Mouse (Mus musculus): ENCODE results near the gene H2-D1. TPM values are rescaled to one million over a fixed set of nuclear protein-coding genes. Genes with fewer than 3 reads are reported as not detected.
A peak's percentile ranks its signal among the peaks of the same experiment; 100 is the strongest.

H2-D1 gene
- polyA plus RNA-seq, 1 experiment from 2014 or later = 21.5 TPM

DNA sequence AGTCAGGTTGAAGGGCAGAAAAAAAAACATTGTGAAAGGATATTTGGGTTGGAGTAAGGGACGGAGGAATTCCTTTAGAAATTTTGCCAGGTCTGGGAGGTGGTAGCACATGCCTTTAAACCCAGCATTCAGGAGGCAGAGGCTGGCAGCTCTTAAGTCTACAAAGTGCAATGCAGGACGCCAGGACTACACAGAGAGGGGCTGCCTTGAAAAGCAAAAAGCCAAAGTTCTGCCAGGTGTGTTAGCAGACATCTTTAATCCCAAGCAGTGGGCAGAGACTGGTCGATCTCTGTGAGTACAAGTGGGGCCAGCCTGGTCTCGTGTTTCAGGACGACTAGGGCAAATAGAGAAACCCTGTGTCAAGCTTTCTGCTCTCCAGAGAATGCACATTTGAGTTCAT is 10.5 kb upstream of the H2-D1 start:
- H3K4me1 ChIP-seq = 0 out of 2 replicates have a peak, but pooled peaks cover 3% of the 10 kb centered on the region
- no peak overlapping the region for H3K4me2 ChIP-seq (replicated peaks)
- H3K9me3 ChIP-seq = no peaks in the 10 kb centered on the region
- no peak overlapping the region for H3K9ac ChIP-seq
- WGBS = 78% methylated on average over 5 of the region's 5 CpGs
- H3K36me3 ChIP-seq = peaks cover 71% of the 10 kb centered on the region
- no peak overlapping the region for H3K27ac ChIP-seq
- ATAC-seq (ENCODE audit: insufficient number of reproducible peaks, insufficient read depth, low FRiP score, low TSS enrichment) = no peak
- no peak overlapping the region for H3K4me3 ChIP-seq
- H3K27me3 ChIP-seq = no peaks in the 10 kb centered on the region

DNA sequence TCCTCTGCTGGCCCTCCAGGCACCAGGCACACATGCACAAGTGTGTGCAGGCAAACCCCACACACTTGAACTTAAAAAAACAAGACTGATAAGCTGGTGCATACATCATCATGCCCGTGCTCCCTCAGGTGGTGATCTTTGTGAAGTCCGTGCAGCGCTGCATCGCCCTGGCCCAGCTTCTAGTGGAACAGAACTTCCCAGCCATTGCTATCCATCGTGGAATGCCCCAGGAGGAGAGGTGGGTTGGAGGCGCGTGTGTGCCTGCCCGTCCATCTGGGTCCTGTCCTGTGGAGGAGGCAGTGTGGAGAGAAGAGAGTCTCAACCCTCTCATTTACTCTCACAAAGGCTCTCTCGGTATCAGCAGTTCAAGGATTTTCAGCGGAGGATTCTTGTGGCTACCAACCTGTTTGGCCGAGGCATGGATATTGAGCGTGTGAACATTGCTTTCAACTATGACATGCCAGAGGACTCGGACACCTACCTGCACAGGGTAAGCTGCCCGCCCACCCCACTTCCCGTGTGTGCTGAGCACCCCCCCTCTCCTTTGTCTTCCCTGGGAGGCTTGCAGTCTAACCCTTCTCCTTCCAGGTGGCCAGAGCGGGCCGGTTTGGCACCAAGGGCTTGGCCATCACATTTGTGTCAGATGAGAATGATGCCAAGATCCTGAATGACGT is 9.8 kb upstream of the H2-D1 start:
- Histone ChIP-seq H3K9me3 (no peaks in the 10 kb centered on the region), H3K27me3 (no peaks in the 10 kb centered on the region), H3K4me1 (no peaks in the 10 kb centered on the region), H3K4me2 (replicated peaks) (no peak overlapping the region), H3K9ac (no peak overlapping the region), H3K36me3 (peaks cover 63% of the 10 kb centered on the region), H3K27ac (no peak overlapping the region), H3K4me3 (no peak overlapping the region)
- no peak for ATAC-seq (ENCODE audit: insufficient number of reproducible peaks, insufficient read depth, low FRiP score, low TSS enrichment)
- WGBS = 90% methylated on average over 18 of the region's 18 CpGs

DNA sequence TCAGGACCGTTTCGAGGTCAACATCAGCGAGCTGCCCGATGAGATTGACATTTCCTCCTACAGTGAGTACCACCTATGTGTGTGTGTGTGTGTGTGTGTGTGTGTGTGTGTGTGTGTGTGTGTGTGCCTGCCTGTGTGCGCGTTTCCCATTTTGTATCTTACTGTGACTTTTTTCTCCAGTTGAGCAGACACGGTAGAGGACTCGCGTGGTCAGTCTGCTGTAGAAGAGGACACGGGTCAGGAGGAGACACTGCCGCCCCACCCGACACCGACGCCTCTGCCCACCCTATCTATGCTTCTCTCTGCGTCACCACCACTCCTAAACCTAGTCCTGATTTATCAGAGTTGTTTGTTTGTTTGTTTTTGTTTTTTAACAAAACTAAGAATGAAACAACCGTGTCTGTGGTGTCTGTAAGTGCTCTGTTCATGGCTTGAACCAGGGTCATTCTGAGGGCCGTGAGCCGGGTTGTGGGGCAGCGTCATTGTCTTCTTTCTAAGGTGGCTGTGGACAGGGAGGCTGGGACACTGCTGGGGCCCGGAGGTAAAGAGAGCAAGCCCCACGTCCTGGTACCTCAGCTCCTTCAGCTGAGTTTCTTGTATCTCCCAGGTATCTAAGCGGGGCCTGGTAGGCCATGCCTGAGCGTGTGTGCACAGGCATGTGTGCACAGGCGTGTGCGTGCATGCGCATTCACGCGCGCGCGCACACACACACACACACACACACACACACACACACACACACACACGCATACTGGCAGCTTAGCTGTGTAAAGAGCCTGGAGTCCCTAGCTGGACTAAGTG is 9.0 kb upstream of the H2-D1 start:
- WGBS = 90% methylated on average over 32 of the region's 32 CpGs
- ATAC-seq (ENCODE audit: insufficient number of reproducible peaks, insufficient read depth, low FRiP score, low TSS enrichment) = no peak
- H3K4me3 ChIP-seq = no peak overlapping the region

DNA sequence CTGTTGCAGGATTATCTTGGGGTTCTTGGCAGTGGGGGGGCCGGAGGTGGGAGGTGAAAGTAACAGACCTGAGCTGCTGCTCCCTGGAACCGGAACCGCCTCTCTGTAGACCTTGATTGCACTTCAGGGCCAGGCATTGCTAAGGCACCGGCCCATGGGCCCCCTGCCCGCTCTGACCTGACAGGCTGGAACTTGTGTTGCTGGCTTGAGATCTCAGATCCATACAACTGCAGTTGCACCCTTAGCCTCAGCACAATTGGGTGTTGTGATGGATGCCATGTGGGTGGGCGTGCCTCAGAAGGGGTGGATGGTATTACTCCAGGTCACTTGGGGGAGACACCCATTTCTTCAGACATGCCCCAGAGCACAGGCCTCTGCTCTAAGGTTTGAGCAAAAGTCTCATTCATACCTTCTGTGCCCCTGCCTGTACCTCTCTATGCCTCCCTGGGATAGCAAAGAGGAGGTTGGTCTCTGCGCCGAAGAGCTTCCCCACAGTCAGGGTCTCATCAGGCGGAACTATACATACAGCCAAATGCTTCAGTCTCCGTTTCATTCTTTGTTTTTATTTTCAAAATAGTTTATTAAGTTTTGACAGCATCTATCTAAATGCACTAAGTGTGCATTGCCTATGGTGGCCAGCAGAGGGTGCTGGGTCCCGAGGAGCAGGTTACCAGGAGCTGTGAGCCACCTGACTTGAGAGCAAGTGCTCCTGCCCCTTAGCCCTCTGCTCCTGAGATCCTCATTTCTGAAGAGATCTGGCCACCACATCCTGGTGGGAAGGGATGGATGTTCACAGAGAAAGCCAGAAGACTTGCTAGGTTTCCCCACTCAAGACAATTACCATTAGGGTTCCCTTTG is 8.1 kb upstream of the H2-D1 start:
- Histone ChIP-seq H3K36me3 (peaks cover 46% of the 10 kb centered on the region), H3K4me1 (no peaks in the 10 kb centered on the region), H3K9me3 (no peaks in the 10 kb centered on the region), H3K27ac (no peak overlapping the region), H3K27me3 (no peaks in the 10 kb centered on the region), H3K9ac (no peak overlapping the region), H3K4me3 (no peak overlapping the region), H3K4me2 (replicated peaks) (no peak overlapping the region)
- no peak for ATAC-seq (ENCODE audit: insufficient number of reproducible peaks, insufficient read depth, low FRiP score, low TSS enrichment)
- 60% methylated on average over 11 of the region's 11 CpGs for WGBS

More for the DNA sequence above, 9.0 kb upstream of the H2-D1 start:
- Histone ChIP-seq H3K9ac (no peak overlapping the region), H3K27ac (no peak overlapping the region), H3K27me3 (no peaks in the 10 kb centered on the region), H3K4me2 (replicated peaks) (no peak overlapping the region), H3K36me3 (peaks cover 56% of the 10 kb centered on the region), H3K4me1 (no peaks in the 10 kb centered on the region), H3K9me3 (no peaks in the 10 kb centered on the region)

DNA sequence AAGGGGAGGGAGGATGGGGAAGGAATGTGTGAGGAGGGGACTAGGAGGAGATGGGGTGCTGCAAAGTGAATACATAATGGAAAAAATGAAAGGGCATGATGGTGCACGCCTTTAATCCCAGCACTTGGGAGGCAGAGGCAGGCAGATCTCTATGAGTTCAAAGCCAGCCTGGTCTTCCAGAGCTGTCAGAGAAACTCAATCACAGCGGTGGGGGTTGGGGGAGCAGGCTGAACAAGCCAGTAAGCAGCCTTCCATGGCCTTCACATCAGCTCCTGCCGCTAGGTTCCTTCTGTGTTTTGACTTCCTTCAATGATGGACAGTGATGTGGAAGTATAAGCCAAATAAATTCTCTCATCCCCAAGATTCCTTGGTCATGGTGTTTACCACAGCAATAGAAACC is 7.2 kb upstream of the H2-D1 start:
- peaks cover 38% of the 10 kb centered on the region for H3K36me3 ChIP-seq
- H3K9me3 ChIP-seq = no peaks in the 10 kb centered on the region
- no peak overlapping the region for H3K4me2 ChIP-seq (replicated peaks)
- H3K4me3 ChIP-seq = no peak overlapping the region
- H3K27me3 ChIP-seq = no peaks in the 10 kb centered on the region
- H3K4me1 ChIP-seq = no peaks in the 10 kb centered on the region
- H3K27ac ChIP-seq = no peak overlapping the region
- WGBS = 75% methylated on average over 3 of the region's 3 CpGs
- no peak for ATAC-seq (ENCODE audit: insufficient number of reproducible peaks, insufficient read depth, low FRiP score, low TSS enrichment)
- H3K9ac ChIP-seq = no peak overlapping the region

DNA sequence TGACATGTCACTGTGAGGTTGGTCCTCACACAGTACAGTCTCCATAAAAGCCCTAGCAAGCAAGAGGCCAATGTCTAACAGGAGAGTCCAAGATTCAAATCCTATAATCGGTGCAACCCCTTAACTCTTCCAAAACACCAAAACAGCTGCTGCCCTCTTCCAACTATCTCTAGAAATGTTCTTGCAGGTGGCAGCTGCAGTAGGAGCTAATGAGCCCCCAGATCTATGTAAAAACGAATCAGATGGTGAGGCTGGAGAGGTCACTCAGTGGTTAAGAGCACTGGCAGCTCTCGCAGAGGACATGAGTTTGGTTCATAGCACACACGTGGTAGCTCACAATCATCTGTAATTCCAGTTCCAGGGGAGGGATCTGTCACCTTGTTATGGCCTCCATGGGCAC is 6.8 kb upstream of the H2-D1 start:
- Histone ChIP-seq H3K4me2 (replicated peaks) (no peak overlapping the region), H3K27me3 (0 out of 2 replicates have a peak, but pooled peaks cover 4% of the 10 kb centered on the region), H3K9me3 (no peaks in the 10 kb centered on the region), H3K4me1 (no peaks in the 10 kb centered on the region), H3K4me3 (no peak overlapping the region), H3K36me3 (peaks cover 34% of the 10 kb centered on the region), H3K9ac (no peak overlapping the region), H3K27ac (no peak overlapping the region)
- 51% methylated on average over 4 of the region's 4 CpGs for WGBS
- ATAC-seq (ENCODE audit: insufficient number of reproducible peaks, insufficient read depth, low FRiP score, low TSS enrichment) = no peak

DNA sequence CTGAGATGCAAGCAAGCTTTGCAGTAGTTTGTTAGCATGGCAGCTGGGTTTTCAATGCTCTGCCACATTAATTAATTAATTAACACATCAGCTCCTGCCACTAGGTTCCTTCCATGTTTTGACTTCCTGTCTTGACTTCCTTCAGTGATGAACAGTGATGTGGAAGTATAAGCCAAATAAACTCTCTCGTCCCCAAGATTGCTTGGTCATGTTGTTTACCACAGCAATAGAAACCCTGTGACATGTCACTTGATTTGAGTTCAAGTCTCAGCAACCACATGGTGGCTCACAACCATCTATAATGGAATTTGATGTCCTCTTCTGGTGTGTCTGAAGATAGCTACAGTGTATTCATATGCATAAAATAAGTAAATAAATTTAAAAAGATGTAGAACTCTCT is 5.2 kb upstream of the H2-D1 start:
- Histone ChIP-seq H3K4me3 (no peak overlapping the region), H3K9me3 (no peaks in the 10 kb centered on the region), H3K4me2 (replicated peaks) (no peak overlapping the region), H3K27ac (no peak overlapping the region), H3K36me3 (peaks cover 19% of the 10 kb centered on the region), H3K4me1 (no peaks in the 10 kb centered on the region), H3K27me3 (peaks cover 19% of the 10 kb centered on the region; the same call in 1 of the 2 replicates), H3K9ac (no peak overlapping the region)
- 80% methylated on average over 1 of the region's 1 CpGs for WGBS
- ATAC-seq (ENCODE audit: insufficient number of reproducible peaks, insufficient read depth, low FRiP score, low TSS enrichment) = no peak

DNA sequence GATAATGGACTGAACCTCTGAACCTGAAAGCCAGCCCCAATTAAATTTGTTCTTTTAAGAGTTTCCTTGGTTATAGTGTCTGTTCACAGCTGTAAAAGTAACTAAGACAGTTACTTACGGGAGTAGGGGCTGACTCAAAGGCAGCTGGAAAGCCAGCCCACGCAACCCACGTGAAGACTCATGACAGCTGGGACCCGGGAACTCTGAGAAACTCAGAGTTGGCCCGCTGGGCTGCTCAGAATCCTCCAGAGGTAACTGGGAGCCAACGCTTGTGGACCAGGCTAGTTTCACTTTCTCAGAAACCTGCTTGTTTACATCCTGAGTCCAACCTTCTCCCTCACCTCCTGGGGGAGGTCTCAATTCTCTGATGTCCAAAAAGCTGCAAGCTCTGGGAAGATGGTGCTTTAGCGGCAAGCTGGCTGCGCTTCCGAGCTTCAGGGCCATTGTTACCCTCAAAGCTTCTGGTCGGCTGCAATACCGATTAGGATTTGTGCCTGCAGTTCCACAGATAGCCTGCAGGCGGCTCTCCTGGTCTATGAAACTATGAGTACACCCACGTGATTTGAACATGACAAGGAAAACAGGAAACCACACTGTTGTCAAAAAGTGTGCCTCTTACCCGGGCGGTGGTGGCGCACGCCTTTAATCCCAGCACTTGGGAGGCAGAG is 4.6 kb upstream of the H2-D1 start:
- no peak overlapping the region for H3K9ac ChIP-seq

DNA sequence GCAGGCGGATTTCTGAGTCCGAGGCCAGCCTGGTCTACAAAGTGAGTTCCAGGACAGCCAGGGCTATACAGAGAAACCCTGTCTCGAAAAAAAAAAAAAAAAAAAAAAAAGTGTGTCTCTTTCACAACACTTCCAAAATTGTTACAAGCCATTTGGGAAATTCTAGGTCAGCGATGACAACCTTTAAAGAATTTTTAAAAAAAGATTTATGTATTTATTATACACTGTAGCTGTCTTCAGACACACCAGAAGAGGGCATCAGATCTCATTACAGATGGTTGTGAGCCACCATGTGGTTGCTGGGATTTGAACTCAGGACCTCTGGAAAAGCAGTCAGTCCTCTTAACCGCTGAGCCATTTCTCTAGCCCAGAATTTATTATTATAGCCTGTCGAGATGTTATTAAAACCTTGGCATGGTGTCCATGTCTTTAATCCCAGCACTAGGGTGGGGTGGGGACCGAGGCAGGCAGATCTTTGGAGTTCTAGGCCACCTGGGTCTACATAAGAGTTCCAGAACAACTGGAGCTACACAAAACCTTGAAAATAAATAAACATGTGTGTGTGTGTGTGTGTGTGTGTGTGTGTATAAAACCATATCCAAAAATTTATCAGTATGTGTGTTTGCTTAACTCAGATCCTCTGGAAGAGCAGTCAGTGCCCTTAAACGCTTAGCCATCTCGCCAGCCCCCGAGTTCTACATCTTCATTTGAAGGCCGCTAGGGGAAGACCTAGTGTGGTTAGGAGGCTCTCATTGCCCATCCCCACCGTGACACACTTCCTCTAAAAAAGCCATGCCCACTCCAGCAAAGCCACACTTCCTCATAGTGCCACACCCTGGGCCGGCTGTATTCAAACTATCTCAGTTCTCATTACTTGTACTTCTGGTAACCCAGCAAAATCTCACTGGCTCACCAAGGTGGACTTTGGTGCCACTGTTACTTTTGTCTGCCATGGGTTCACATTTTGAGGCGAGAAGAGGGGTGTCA is 3.7 kb upstream of the H2-D1 start:
- ATAC-seq (ENCODE audit: insufficient number of reproducible peaks, insufficient read depth, low FRiP score, low TSS enrichment) = no peak
- WGBS = 62% methylated on average over 13 of the region's 14 CpGs
- Histone ChIP-seq H3K27me3 (peaks cover 32% of the 10 kb centered on the region), H3K4me3 (no peak overlapping the region), H3K27ac (no peak overlapping the region), H3K4me2 (replicated peaks) (no peak overlapping the region), H3K36me3 (peaks cover 5% of the 10 kb centered on the region), H3K9me3 (no peaks in the 10 kb centered on the region), H3K9ac (no peak overlapping the region), H3K4me1 (no peaks in the 10 kb centered on the region; the same call in 1 of the 2 replicates)

More for the DNA sequence above, 4.6 kb upstream of the H2-D1 start:
- Histone ChIP-seq H3K36me3 (peaks cover 13% of the 10 kb centered on the region), H3K4me1 (no peaks in the 10 kb centered on the region), H3K9me3 (no peaks in the 10 kb centered on the region), H3K27me3 (peaks cover 24% of the 10 kb centered on the region), H3K4me2 (replicated peaks) (0 out of 2 replicates have a peak overlapping the region, but pooled peaks have one; percentile 9), H3K4me3 (0 out of 2 replicates have a peak overlapping the region, but pooled peaks have one; percentile 6), H3K27ac (no peak overlapping the region)
- ATAC-seq (ENCODE audit: insufficient number of reproducible peaks, insufficient read depth, low FRiP score, low TSS enrichment) = no peak
- WGBS = 16% methylated on average over 17 of the region's 17 CpGs

DNA sequence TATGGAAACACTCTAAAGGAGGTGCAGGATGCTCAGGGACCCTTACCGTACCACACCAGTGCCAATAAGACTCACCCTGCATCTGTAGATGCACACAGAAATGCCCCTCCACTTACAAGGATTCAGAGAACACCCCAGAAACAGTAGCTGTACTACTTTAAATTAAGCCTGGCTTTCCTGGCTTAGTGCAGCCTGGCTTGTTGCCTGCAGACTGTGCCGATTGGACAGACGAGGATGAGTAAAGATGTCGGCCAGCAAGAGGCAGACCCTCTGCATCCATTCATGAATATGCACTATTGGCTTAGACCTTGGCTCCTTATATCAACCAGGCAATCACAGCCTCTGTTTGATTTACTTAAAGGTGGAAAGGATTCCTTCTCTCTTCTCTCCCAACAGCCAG is 2.9 kb upstream of the H2-D1 start:
- 75% methylated on average over 4 of the region's 4 CpGs for WGBS
- Histone ChIP-seq H3K4me3 (no peak overlapping the region), H3K9ac (no peak overlapping the region), H3K27me3 (peaks cover 41% of the 10 kb centered on the region), H3K36me3 (no peaks in the 10 kb centered on the region), H3K4me1 (no peaks in the 10 kb centered on the region; the same call in 1 of the 2 replicates), H3K27ac (no peak overlapping the region), H3K4me2 (replicated peaks) (no peak overlapping the region), H3K9me3 (no peaks in the 10 kb centered on the region)
- no peak for ATAC-seq (ENCODE audit: insufficient number of reproducible peaks, insufficient read depth, low FRiP score, low TSS enrichment)
